Mouse (Mus musculus) hindbrain, embryonic 11.5 days (tissue): ENCODE results near the gene A930009A15Rik. TPM values are rescaled to one million over a fixed set of nuclear protein-coding genes. Genes with fewer than 3 reads are reported as not detected.

Experiments used
- ATAC-seq: fragments of 200-750 bp; cut with Nextera tagmentation; 2 replicates; pipeline ENCODE4 v1.8.0; 2017; ENCODE audit warnings: mild to moderate bottlenecking, moderate TSS enrichment, moderate library complexity; ENCODE audit not compliant: low FRiP score
- DNase-seq: peaks from one replicate; pipeline ENCODE4 v3.0.0-alpha.2; 2015; ENCODE audit warnings: low spot score
- H3K27ac ChIP-seq: fragments of 300-500 bp; sonication (generic); 2 replicates; pipeline ENCODE4 v1.5.1; 2014; ENCODE audit warnings: mild to moderate bottlenecking, low read depth, low read length
- H3K27me3 ChIP-seq: fragments of 300-500 bp; sonication (generic); 2 replicates; pipeline ENCODE4 v1.6.1; 2014; ENCODE audit warnings: mild to moderate bottlenecking, low read length, moderate library complexity, mixed read lengths; ENCODE audit not compliant: control insufficient read depth, insufficient read depth
- H3K36me3 ChIP-seq: fragments of 300-500 bp; sonication (generic); 2 replicates; pipeline ENCODE4 v1.6.1; 2014; ENCODE audit warnings: mild to moderate bottlenecking, low read length, moderate library complexity, mixed read lengths; ENCODE audit not compliant: control insufficient read depth, insufficient read depth
- H3K4me1 ChIP-seq: fragments of 300-500 bp; sonication (generic); replicated peaks from 2 replicates; pipeline ENCODE4 v1.6.1; 2014; ENCODE audit warnings: low read length, mixed read lengths; ENCODE audit not compliant: control insufficient read depth, insufficient read depth
- H3K4me2 ChIP-seq: fragments of 300-500 bp; sonication (generic); replicated peaks from 2 replicates; pipeline ENCODE4 v1.6.1; 2014; ENCODE audit warnings: mild to moderate bottlenecking, low read depth, low read length
- H3K4me3 ChIP-seq: fragments of 300-500 bp; sonication (generic); 2 replicates; pipeline ENCODE4 v1.5.1; 2014; ENCODE audit warnings: low read depth, low read length
- H3K9ac ChIP-seq: fragments of 300-500 bp; sonication (generic); 2 replicates; pipeline ENCODE4 v1.6.1; 2014; ENCODE audit warnings: low read depth, low read length
- H3K9me3 ChIP-seq: fragments of 300-500 bp; sonication (generic); 2 replicates; pipeline ENCODE4 v1.6.1; 2016; ENCODE audit warnings: low read length; ENCODE audit not compliant: control insufficient read depth
- WGBS: fragments of 180-500 bp; shearing (Covaris S2); extraction: QIAGEN DNeasy Blood & Tissue Kit; methylation state at CpG from one replicate; pipeline ENCODE4 v1.1.7; 2014; 5-methylcytosine and 5-hydroxymethylcytosine counted together
- polyA plus RNA-seq: library from polyadenylated mRNA; unstranded; fragments of >200 nt; fragmentation: Nextera tagmentation; extraction: Ambion mirVana; gene quantifications from 2 replicates; pipeline ENCODE4 v1.2.1, GENCODE M21; 2014

The A930009A15Rik gene
- polyA plus RNA-seq: 0.35 and 0.40 TPM in 2 replicates

GRCm38 (mm10) chr10:115569712-115570491, at the start of gene A930009A15Rik:
TSS of gene A930009A15Rik (plus strand) at chr10:115569986.
- H3K36me3 ChIP-seq: no peaks in the 10 kb centered on the region
- H3K27me3 ChIP-seq: no peaks in the 10 kb centered on the region
- no peaks in the 10 kb centered on the region for H3K4me1 ChIP-seq
- no peak within 1 kb of the TSS for H3K4me3 ChIP-seq
- DNase-seq (peak; percentile 34), ATAC-seq (peak; percentile 33; the same call in 1 of the 2 replicates)
- no peak within 1 kb of the TSS for H3K4me2 ChIP-seq
- 71% methylated on average over 15 of the region's 15 CpGs for WGBS
- H3K9ac ChIP-seq: 0 out of 2 replicates have a peak within 1 kb of the TSS, but pooled peaks have one; percentile 4
- H3K27ac ChIP-seq: peak within 1 kb of the TSS; percentile 68
- H3K9me3 ChIP-seq: no peaks in the 10 kb centered on the region

- WGBS: 38% methylated on average over 17 of the region's 17 CpGs
- Histone ChIP-seq H3K9ac (no peak overlapping the region), H3K27me3 (no peaks in the 10 kb centered on the region), H3K27ac (no peak overlapping the region), H3K4me2 (no peak overlapping the region), H3K36me3 (no peaks in the 10 kb centered on the region), H3K4me1 (no peaks in the 10 kb centered on the region), H3K9me3 (no peaks in the 10 kb centered on the region), H3K4me3 (no peak overlapping the region)
- DNase-seq (peak; percentile 36), ATAC-seq (peak; percentile 52)
Observed at GRCm38 (mm10) chr10:115520200-115521080, 49.3 kb upstream of the A930009A15Rik start.

- H3K27me3 ChIP-seq: no peaks in the 10 kb centered on the region
- WGBS: 11% methylated on average over 4 of the region's 4 CpGs
- ATAC-seq (peak; percentile 71), DNase-seq (peak; percentile 11)
- H3K36me3 ChIP-seq: no peaks in the 10 kb centered on the region
- H3K4me2 ChIP-seq: no peak overlapping the region
- H3K9me3 ChIP-seq: no peaks in the 10 kb centered on the region
- no peak overlapping the region for H3K9ac ChIP-seq
- no peaks in the 10 kb centered on the region for H3K4me1 ChIP-seq
- H3K4me3 ChIP-seq: no peak overlapping the region
- H3K27ac ChIP-seq: no peak overlapping the region
Observed at GRCm38 (mm10) chr10:115521081-115521451, 48.7 kb upstream of the A930009A15Rik start.

- ATAC-seq (no peak), DNase-seq (no peak)
- H3K4me1 ChIP-seq: no peaks in the 10 kb centered on the region
- H3K27me3 ChIP-seq: no peaks in the 10 kb centered on the region
- H3K4me2 ChIP-seq: no peak overlapping the region
- no peak overlapping the region for H3K27ac ChIP-seq
- no peak overlapping the region for H3K4me3 ChIP-seq
- H3K36me3 ChIP-seq: no peaks in the 10 kb centered on the region
- no peaks in the 10 kb centered on the region for H3K9me3 ChIP-seq
- WGBS: 72% methylated on average over 4 of the region's 4 CpGs
- no peak overlapping the region for H3K9ac ChIP-seq
Observed at GRCm38 (mm10) chr10:115528892-115529291, 40.9 kb upstream of the A930009A15Rik start.

- Histone ChIP-seq H3K4me3 (no peak overlapping the region), H3K36me3 (no peaks in the 10 kb centered on the region), H3K4me1 (no peaks in the 10 kb centered on the region), H3K27me3 (no peaks in the 10 kb centered on the region), H3K9me3 (no peaks in the 10 kb centered on the region), H3K9ac (no peak overlapping the region), H3K27ac (no peak overlapping the region), H3K4me2 (no peak overlapping the region)
- DNase-seq (no peak), ATAC-seq (no peak)
- 82% methylated on average over 12 of the region's 12 CpGs for WGBS
Observed at GRCm38 (mm10) chr10:115529768-115530167, 40.0 kb upstream of the A930009A15Rik start.

- 75% methylated on average over 2 of the region's 2 CpGs for WGBS
- DNase-seq: no peak
- no peak for ATAC-seq
Observed at GRCm38 (mm10) chr10:115530746-115531145, 39.0 kb upstream of the A930009A15Rik start.

GRCm38 (mm10) chr10:115542917-115543316, 26.9 kb upstream of the A930009A15Rik start:
- H3K27me3 ChIP-seq: no peaks in the 10 kb centered on the region
- H3K36me3 ChIP-seq: no peaks in the 10 kb centered on the region
- ATAC-seq: no peak
- H3K27ac ChIP-seq: no peak overlapping the region
- H3K4me3 ChIP-seq: no peak overlapping the region
- 85% methylated on average over 6 of the region's 6 CpGs for whole genome bisulfite sequencing
- H3K4me2 ChIP-seq: no peak overlapping the region
- DNase-seq: no peak
- no peak overlapping the region for H3K9ac ChIP-seq
- no peaks in the 10 kb centered on the region for H3K4me1 ChIP-seq
- no peaks in the 10 kb centered on the region for H3K9me3 ChIP-seq

More at GRCm38 (mm10) chr10:115530746-115531145, 39.0 kb upstream of the A930009A15Rik start:
- Histone ChIP-seq H3K4me1 (no peaks in the 10 kb centered on the region), H3K9ac (no peak overlapping the region), H3K4me2 (no peak overlapping the region), H3K27ac (no peak overlapping the region), H3K4me3 (no peak overlapping the region), H3K36me3 (no peaks in the 10 kb centered on the region), H3K9me3 (no peaks in the 10 kb centered on the region), H3K27me3 (no peaks in the 10 kb centered on the region)

GRCm38 (mm10) chr10:115550253-115550652, 19.5 kb upstream of the A930009A15Rik start:
- Histone ChIP-seq H3K4me1 (no peaks in the 10 kb centered on the region), H3K9ac (no peak overlapping the region), H3K4me3 (no peak overlapping the region), H3K27me3 (no peaks in the 10 kb centered on the region), H3K36me3 (no peaks in the 10 kb centered on the region), H3K4me2 (no peak overlapping the region), H3K27ac (no peak overlapping the region), H3K9me3 (no peaks in the 10 kb centered on the region)
- ATAC-seq (no peak), DNase-seq (no peak)
- WGBS: 62% methylated on average over 7 of the region's 7 CpGs
